Mouse (Mus musculus) cortical plate, adult 2 months (tissue): ENCODE data around the gene Atg4b. TPM values are rescaled to one million over a fixed set of nuclear protein-coding genes. Genes with fewer than 3 reads are reported as not detected.

Experiments used
- H3K27ac ChIP-seq: fragments of 200-500 bp; 2 replicates; pipeline ENCODE4 v1.5.1; 2012; ENCODE audit warnings: low read length, control low read depth, inconsistent platforms; ENCODE audit not compliant: insufficient read depth
- H3K4me1 ChIP-seq: fragments of 200-500 bp; 2 replicates; pipeline ENCODE4 v1.6.1; 2011; ENCODE audit warnings: low read length; ENCODE audit not compliant: control insufficient read depth, insufficient read depth
- H3K4me3 ChIP-seq: fragments of 200-500 bp; 2 replicates; pipeline ENCODE4 v1.5.1; 2011; ENCODE audit warnings: mild to moderate bottlenecking, low read length, control low read depth; ENCODE audit not compliant: insufficient read depth
- CTCF ChIP-seq: fragments of 200-500 bp; IDR thresholded peaks from 2 replicates; pipeline ENCODE4 v1.5.1; 2011; ENCODE audit warnings: mild to moderate bottlenecking, control low read depth, low read length; ENCODE audit not compliant: insufficient read depth; ENCODE audit errors: extremely low read depth
- POLR2A ChIP-seq: fragments of 200-500 bp; IDR thresholded peaks from 2 replicates; pipeline ENCODE4 v1.6.1; 2011; ENCODE audit warnings: mild to moderate bottlenecking, low read length, control low read depth; ENCODE audit not compliant: insufficient read depth; ENCODE audit errors: extremely low read depth
- polyA plus RNA-seq: library from polyadenylated mRNA; depleted of rRNA; stranded (reverse); fragments of >200 nt; gene quantifications from 2 replicates; pipeline ENCODE4 v1.2.3, GENCODE M21; 2012

Atg4b gene
- polyA plus RNA-seq, 1 experiment = 50.7 TPM

GRCm38 (mm10) chr1:93805221-93805951, 54.1 kb downstream of the Atg4b start:
- H3K4me3 ChIP-seq = no peak overlapping the region
- H3K4me1 ChIP-seq = no peaks in the 10 kb centered on the region
- TF ChIP-seq CTCF (no peak), POLR2A (no peak)
- H3K27ac ChIP-seq = no peak overlapping the region

GRCm38 (mm10) chr1:93808871-93809270, 57.6 kb downstream of the Atg4b start:
- H3K27ac ChIP-seq = no peak overlapping the region
- no peaks in the 10 kb centered on the region for H3K4me1 ChIP-seq
- H3K4me3 ChIP-seq = no peak overlapping the region
- TF ChIP-seq POLR2A (no peak), CTCF (no peak)

GRCm38 (mm10) chr1:93810011-93810410, 58.7 kb downstream of the Atg4b start:
- TF ChIP-seq POLR2A = no peak
- no peak for TF ChIP-seq CTCF
- H3K27ac ChIP-seq = no peak overlapping the region
- H3K4me3 ChIP-seq = no peak overlapping the region
- H3K4me1 ChIP-seq = no peaks in the 10 kb centered on the region

GRCm38 (mm10) chr1:93811495-93812039, 60.3 kb downstream of the Atg4b start:
- no peaks in the 10 kb centered on the region for H3K4me1 ChIP-seq
- H3K4me3 ChIP-seq = no peak overlapping the region
- TF ChIP-seq POLR2A (no peak), CTCF (no peak)

GRCm38 (mm10) chr1:93817823-93818532, 66.7 kb downstream of the Atg4b start:
- no peak overlapping the region for H3K4me3 ChIP-seq
- H3K27ac ChIP-seq = no peak overlapping the region
- no peak for TF ChIP-seq POLR2A
- no peak for TF ChIP-seq CTCF
- H3K4me1 ChIP-seq = no peaks in the 10 kb centered on the region

More at GRCm38 (mm10) chr1:93811495-93812039, 60.3 kb downstream of the Atg4b start:
- no peak overlapping the region for H3K27ac ChIP-seq

- H3K27ac ChIP-seq = no peak overlapping the region
- H3K4me3 ChIP-seq = no peak overlapping the region
- TF ChIP-seq CTCF = no peak
- TF ChIP-seq POLR2A = no peak
- H3K4me1 ChIP-seq = no peaks in the 10 kb centered on the region
Observed at GRCm38 (mm10) chr1:93818722-93819121, 67.4 kb downstream of the Atg4b start.

GRCm38 (mm10) chr1:93823796-93824495, 72.6 kb downstream of the Atg4b start:
- Histone ChIP-seq H3K4me1 (no peaks in the 10 kb centered on the region; the same call in 1 of the 2 replicates), H3K27ac (peak overlapping the region; percentile 86; the same call in 1 of the 2 replicates), H3K4me3 (no peak overlapping the region)
- TF ChIP-seq POLR2A (no peak), CTCF (no peak)

- Histone ChIP-seq H3K4me1 (no peaks in the 10 kb centered on the region; the same call in 1 of the 2 replicates), H3K4me3 (peak within 1 kb of the TSS; percentile 45), H3K27ac (peak within 1 kb of the TSS; percentile 86)
- TF ChIP-seq POLR2A (no peak), CTCF (no peak)
Observed at GRCm38 (mm10) chr1:93824609-93825008, 73.3 kb downstream of the Atg4b start, which contains the start of gene D2hgdh. TSS of gene D2hgdh (plus strand) at chr1:93824909.

GRCm38 (mm10) chr1:93825105-93825674, 73.9 kb downstream of the Atg4b start:
- peak overlapping the region; percentile 86 for H3K27ac ChIP-seq
- TF ChIP-seq CTCF (no peak), POLR2A (peak; percentile 98; the same call in 1 of the 2 replicates)
- peak overlapping the region; percentile 45 for H3K4me3 ChIP-seq
- no peaks in the 10 kb centered on the region; the same call in 1 of the 2 replicates for H3K4me1 ChIP-seq
